Mouse (Mus musculus) CH12.LX (cell line): Measurements from ENCODE around the gene Ggcx. TPM values are rescaled to one million over a fixed set of nuclear protein-coding genes. Genes with fewer than 3 reads are reported as not detected.

Experiments
- DNase-seq: peaks from one replicate; pipeline ENCODE4 v3.0.0-alpha.2; 2013; ENCODE audit errors: extremely low read depth
- H3K27ac ChIP-seq: 2 replicates; pipeline ENCODE4 v1.5.1; 2012; ENCODE audit warnings: low read depth, mild to moderate bottlenecking, control low read depth, moderate library complexity; ENCODE audit not compliant: insufficient read depth
- H3K27me3 ChIP-seq: replicated peaks from 2 replicates; pipeline ENCODE3; 2012; ENCODE audit warnings: inconsistent platforms
- H3K36me3 ChIP-seq, 2 experiments: replicated peaks in 1 of 2; 2 replicates each; pipeline versions ENCODE3 to v1.6.1; 2012; ENCODE audit warnings: inconsistent platforms in 1 of 2, low read length in 1 of 2, mild to moderate bottlenecking in 1 of 2, mixed read lengths in 1 of 2, moderate library complexity in 1 of 2; ENCODE audit not compliant: control insufficient read depth in 1 of 2, insufficient read depth in 1 of 2
- H3K4me1 ChIP-seq, 2 experiments: 2 replicates each; pipeline ENCODE4 v1.6.1; 2012; ENCODE audit warnings: inconsistent platforms in 1 of 2, moderate library complexity in 1 of 2; ENCODE audit not compliant: insufficient read depth in 2 of 2, control insufficient read depth in 1 of 2
- H3K4me2 ChIP-seq: 2 replicates; pipeline ENCODE4 v1.6.1; 2012; ENCODE audit warnings: low read depth, mild to moderate bottlenecking, control low read depth; ENCODE audit not compliant: poor library complexity, insufficient read depth, severe bottlenecking
- H3K4me3 ChIP-seq, 3 experiments: fragments of 150-350 bp in 1 of 3; sonication (generic) in 1 of 3; replicated peaks in 1 of 3; 2 replicates each; pipeline versions ENCODE3 to v1.5.1; 2011 to 2012; ENCODE audit warnings: low read depth in 2 of 3, low read length in 2 of 3, mild to moderate bottlenecking in 2 of 3, moderate library complexity in 2 of 3, control low read depth in 1 of 3, improper control_type of control experiment in 1 of 3, inconsistent platforms in 1 of 3, mixed read lengths in 1 of 3; ENCODE audit not compliant: poor library complexity in 1 of 3
- H3K79me2 ChIP-seq: replicated peaks from 2 replicates; pipeline ENCODE4 v1.6.1; 2012; ENCODE audit warnings: mild to moderate bottlenecking, moderate library complexity; ENCODE audit not compliant: control insufficient read depth, poor library complexity, insufficient read depth, severe bottlenecking; ENCODE audit errors: extremely low read depth
- H3K9ac ChIP-seq: 2 replicates; pipeline ENCODE4 v1.6.1; 2012; ENCODE audit warnings: low read depth, mild to moderate bottlenecking, control low read depth, moderate library complexity; ENCODE audit not compliant: insufficient read depth
- H3K9me3 ChIP-seq: replicated peaks from 2 replicates; pipeline ENCODE3; 2012; ENCODE audit warnings: low read length, inconsistent platforms, mixed read lengths
- CHD1 ChIP-seq: IDR thresholded peaks from 2 replicates; pipeline ENCODE4 v1.6.1; 2012; ENCODE audit warnings: low read depth, low read length, improper control_type of control experiment, inconsistent platforms
- CHD2 ChIP-seq: IDR thresholded peaks from 2 replicates; pipeline ENCODE4 v1.6.1; 2011; ENCODE audit warnings: low read length, improper control_type of control experiment
- E2F4 ChIP-seq: IDR thresholded peaks from 2 replicates; pipeline ENCODE4 v1.6.1; 2011; ENCODE audit warnings: low read depth, low read length, improper control_type of control experiment; ENCODE audit not compliant: insufficient replicate concordance
- EP300 ChIP-seq: IDR thresholded peaks from 2 replicates; pipeline ENCODE4 v1.6.1; 2011; ENCODE audit warnings: low read length, improper control_type of control experiment
- ETS1 ChIP-seq: conservative IDR thresholded peaks from 2 replicates; pipeline ENCODE4 v1.6.1; 2012; ENCODE audit warnings: low read depth, mild to moderate bottlenecking, inconsistent platforms, low read length, improper control_type of control experiment, moderate library complexity
- GABPA ChIP-seq: IDR thresholded peaks from 2 replicates; pipeline ENCODE4 v1.6.1; 2012; ENCODE audit warnings: low read depth, low read length, improper control_type of control experiment, inconsistent platforms; ENCODE audit not compliant: insufficient replicate concordance
- HCFC1 ChIP-seq: IDR thresholded peaks from 2 replicates; pipeline ENCODE4 v1.6.1; 2012; ENCODE audit warnings: low read depth, mild to moderate bottlenecking, inconsistent platforms, low read length, improper control_type of control experiment
- JUN ChIP-seq: IDR thresholded peaks from 2 replicates; pipeline ENCODE4 v1.6.1; 2011; ENCODE audit warnings: low read depth, mild to moderate bottlenecking, low read length, improper control_type of control experiment, moderate library complexity; ENCODE audit not compliant: insufficient read depth
- JUND ChIP-seq: conservative IDR thresholded peaks from 2 replicates; pipeline ENCODE4 v1.6.1; 2011; ENCODE audit warnings: low read depth, low read length, improper control_type of control experiment
- MAZ ChIP-seq: IDR thresholded peaks from 2 replicates; pipeline ENCODE4 v1.6.1; 2012; ENCODE audit warnings: low read depth, mild to moderate bottlenecking, inconsistent platforms, low read length, improper control_type of control experiment, moderate library complexity
- MEF2A ChIP-seq: IDR thresholded peaks from 2 replicates; pipeline ENCODE4 v1.6.1; 2014; ENCODE audit warnings: low read depth, mild to moderate bottlenecking, inconsistent platforms, low read length, improper control_type of control experiment, borderline replicate concordance
- MXI1 ChIP-seq: IDR thresholded peaks from 2 replicates; pipeline ENCODE4 v1.6.1; 2011; ENCODE audit warnings: mild to moderate bottlenecking, low read depth, low read length, improper control_type of control experiment
- NELFE ChIP-seq: IDR thresholded peaks from 2 replicates; pipeline ENCODE4 v1.6.1; 2011; ENCODE audit warnings: low read depth, low read length, improper control_type of control experiment
- NRF1 ChIP-seq: IDR thresholded peaks from 2 replicates; pipeline ENCODE4 v1.6.1; 2014; ENCODE audit warnings: low read depth, mild to moderate bottlenecking, inconsistent platforms, low read length, improper control_type of control experiment, moderate library complexity
- PAX5 ChIP-seq: IDR thresholded peaks from 2 replicates; pipeline ENCODE4 v1.6.1; 2012; ENCODE audit warnings: low read length, inconsistent platforms, mixed read lengths
- RCOR1 ChIP-seq: conservative IDR thresholded peaks from 2 replicates; pipeline ENCODE4 v1.6.1; 2012; ENCODE audit warnings: low read depth, mild to moderate bottlenecking, inconsistent platforms, low read length, improper control_type of control experiment
- SIN3A ChIP-seq: IDR thresholded peaks from 2 replicates; pipeline ENCODE4 v1.6.1; 2012; ENCODE audit warnings: low read length, improper control_type of control experiment, inconsistent platforms
- USF1 ChIP-seq: IDR thresholded peaks from 2 replicates; pipeline ENCODE4 v1.6.1; 2014; ENCODE audit warnings: low read depth, mild to moderate bottlenecking, inconsistent platforms, low read length, improper control_type of control experiment
- USF2 ChIP-seq: conservative IDR thresholded peaks from 2 replicates; pipeline ENCODE4 v1.6.1; 2011; ENCODE audit warnings: low read depth, low read length, improper control_type of control experiment
- ZMIZ1 ChIP-seq: IDR thresholded peaks from 2 replicates; pipeline ENCODE4 v1.6.1; 2012; ENCODE audit warnings: low read depth, mild to moderate bottlenecking, inconsistent platforms, low read length, improper control_type of control experiment
- ZNF384 ChIP-seq: IDR thresholded peaks from 2 replicates; pipeline ENCODE4 v1.6.1; 2012; ENCODE audit warnings: low read depth, low read length, improper control_type of control experiment, inconsistent platforms
- dilution Hi-C: fragments of 300-500 bp; cut with MboI; formaldehyde crosslinking; loops from 2 replicates; pipeline ENCODE4 v1.14.3; 2020; ENCODE audit warnings: low sequenced_read_pairs; ENCODE audit not compliant: extremely low pct_unique_long_range_greater_than_20kb, extremely low pct_ligation_motif_present
- in situ Hi-C: fragments of 300-500 bp; cut with MboI; formaldehyde crosslinking; loops from 3 replicates; pipeline ENCODE4 v1.14.3; 2019; ENCODE audit warnings: low sequenced_read_pairs, low pct_ligation_motif_present, low pct_unique_long_range_greater_than_20kb, mixed read lengths
- polyA plus RNA-seq: library from polyadenylated mRNA; unstranded; fragments of >175 nt; gene quantifications from 2 replicates; pipeline ENCODE4 v1.2.1, GENCODE M21; 2012; ENCODE audit warnings: low read depth; ENCODE audit not compliant: insufficient read length
- total RNA-seq, 2 experiments: library from RNA; depleted of rRNA; stranded (reverse); fragments of 300-350 nt in 1 of 2; fragments of >200 nt in 1 of 2; gene quantifications; 2 replicates each; pipeline ENCODE4 v1.2.3; 2012 to 2014

Ggcx gene
- total and polyA plus RNA-seq, 3 experiments: 5.2 to 7.8 (median 6.7) TPM

GRCm38 (mm10) chr6:72371147-72371546 is 43.0 kb upstream of the Ggcx start:
- Histone ChIP-seq H3K4me3 (no peak overlapping the region), H3K27me3 (peaks cover 3% of the 10 kb centered on the region), H3K79me2 (no peaks in the 10 kb centered on the region), H3K36me3 (no peaks in the 10 kb centered on the region), H3K9me3 (no peaks in the 10 kb centered on the region), H3K9ac (no peak overlapping the region), H3K27ac (no peak overlapping the region), H3K4me2 (no peak overlapping the region), H3K4me1 (peaks cover 2 to 6% of the 10 kb centered on the region in 2 experiments; a peak in 2 of 4 replicates)
- dilution Hi-C loops: no loop called here
- DNase-seq: no peak
- TF ChIP-seq E2F4 (no peak), JUN (no peak), CHD1 (no peak), MAZ (no peak), HCFC1 (no peak), MEF2A (no peak), CHD2 (no peak), GABPA (no peak), MXI1 (no peak), PAX5 (no peak), ETS1 (no peak), USF2 (no peak), NELFE (no peak), EP300 (no peak), NRF1 (no peak), SIN3A (no peak), ZMIZ1 (no peak), ZNF384 (no peak)
- in situ Hi-C loops: no loop called here

GRCm38 (mm10) chr6:72371571-72371970 is 42.5 kb upstream of the Ggcx start:
- H3K36me3 ChIP-seq: no peaks in the 10 kb centered on the region
- no peaks in the 10 kb centered on the region for H3K9me3 ChIP-seq
- no peak overlapping the region for H3K4me3 ChIP-seq
- DNase-seq: no peak
- H3K79me2 ChIP-seq: no peaks in the 10 kb centered on the region
- H3K27ac ChIP-seq: no peak overlapping the region
- H3K27me3 ChIP-seq: peaks cover 3% of the 10 kb centered on the region
- TF ChIP-seq SIN3A: no peak
- TF ChIP-seq MXI1: no peak
- no peak for TF ChIP-seq RCOR1
- no peak for TF ChIP-seq USF1
- TF ChIP-seq JUND: no peak
- H3K4me2 ChIP-seq: no peak overlapping the region
- in situ Hi-C loops (no loop called here), dilution Hi-C loops (no loop called here)
- no peak overlapping the region for H3K9ac ChIP-seq
- peaks cover 2 to 6% of the 10 kb centered on the region in 2 experiments; a peak in 3 of 4 replicates for H3K4me1 ChIP-seq
